Mouse (Mus musculus): Measurements from ENCODE around the gene Mecom. TPM values are rescaled to one million over a fixed set of nuclear protein-coding genes. Genes with fewer than 3 reads are reported as not detected.
"Not testable (repeated sequence)": the region's sequence is repeated elsewhere in the genome, so short reads cannot be mapped to it uniquely, and the experiment has no call there.

The Mecom gene
- polyA plus RNA-seq, 1 experiment from 2014 or later: 10.3 TPM

- Histone ChIP-seq H3K9me3 (no peaks in the 10 kb centered on the region), H3K4me2 (no peak overlapping the region), H3K27me3 (no peaks in the 10 kb centered on the region), H3K36me3 (no peaks in the 10 kb centered on the region), H3K4me1 (peaks cover 9% of the 10 kb centered on the region; the same call in 1 of the 2 replicates), H3K4me3 (no peak overlapping the region), H3K9ac (no peak overlapping the region), H3K27ac (no peak overlapping the region)
- 62% methylated on average over 7 of the region's 7 CpGs for WGBS
- ATAC-seq (ENCODE audit: insufficient number of reproducible peaks, insufficient read depth, low FRiP score, low TSS enrichment, low read depth): no peak
Observed at GRCm38 (mm10) chr3:30548928-30549327, 1.1 kb upstream of the Mecom start.

GRCm38 (mm10) chr3:30546831-30547369, 908 bp downstream of the Mecom start:
- Histone ChIP-seq H3K9ac (no peak overlapping the region), H3K9me3 (no peaks in the 10 kb centered on the region), H3K36me3 (no peaks in the 10 kb centered on the region), H3K4me3 (no peak overlapping the region), H3K27ac (no peak overlapping the region), H3K4me2 (no peak overlapping the region), H3K4me1 (peaks cover 9% of the 10 kb centered on the region; the same call in 1 of the 2 replicates), H3K27me3 (no peaks in the 10 kb centered on the region)
- 65% methylated on average over 11 of the region's 11 CpGs for WGBS
- no peak for ATAC-seq (ENCODE audit: insufficient number of reproducible peaks, insufficient read depth, low FRiP score, low TSS enrichment, low read depth)

- H3K36me3 ChIP-seq: no peaks in the 10 kb centered on the region
- no peak overlapping the region for H3K27ac ChIP-seq
- WGBS: 70% methylated on average over 13 of the region's 13 CpGs
- H3K9ac ChIP-seq: no peak overlapping the region
- ATAC-seq (ENCODE audit: insufficient number of reproducible peaks, insufficient read depth, low FRiP score, low TSS enrichment, low read depth): no peak
- no peaks in the 10 kb centered on the region for H3K27me3 ChIP-seq
- H3K4me2 ChIP-seq: no peak overlapping the region
- H3K9me3 ChIP-seq: no peaks in the 10 kb centered on the region
- H3K4me3 ChIP-seq: no peak overlapping the region
- peaks cover 9% of the 10 kb centered on the region; the same call in 1 of the 2 replicates for H3K4me1 ChIP-seq
Observed at GRCm38 (mm10) chr3:30546366-30546765, 1.4 kb downstream of the Mecom start.

- H3K36me3 ChIP-seq: no peaks in the 10 kb centered on the region
- 81% methylated on average over 5 of the region's 5 CpGs for WGBS
- no peaks in the 10 kb centered on the region for H3K9me3 ChIP-seq
- no peak overlapping the region for H3K9ac ChIP-seq
- peaks cover 9% of the 10 kb centered on the region; the same call in 1 of the 2 replicates for H3K4me1 ChIP-seq
- H3K4me3 ChIP-seq: no peak overlapping the region
- H3K27ac ChIP-seq: no peak overlapping the region
- no peak overlapping the region for H3K4me2 ChIP-seq
- H3K27me3 ChIP-seq: no peaks in the 10 kb centered on the region
- no peak for ATAC-seq (ENCODE audit: insufficient number of reproducible peaks, insufficient read depth, low FRiP score, low TSS enrichment, low read depth)
Observed at GRCm38 (mm10) chr3:30545246-30545645, 2.6 kb downstream of the Mecom start.

- no peak for ATAC-seq (ENCODE audit: insufficient number of reproducible peaks, insufficient read depth, low FRiP score, low TSS enrichment, low read depth)
- Histone ChIP-seq H3K27ac (no peak overlapping the region), H3K36me3 (no peaks in the 10 kb centered on the region), H3K27me3 (no peaks in the 10 kb centered on the region), H3K4me3 (no peak overlapping the region), H3K9ac (no peak overlapping the region), H3K4me1 (peaks cover 9% of the 10 kb centered on the region; the same call in 1 of the 2 replicates), H3K9me3 (no peaks in the 10 kb centered on the region), H3K4me2 (no peak overlapping the region)
- WGBS: 70% methylated on average over 5 of the region's 5 CpGs
Observed at GRCm38 (mm10) chr3:30544305-30544704, 3.5 kb downstream of the Mecom start.

- WGBS: 81% methylated on average over 11 of the region's 11 CpGs
- Histone ChIP-seq H3K4me1 (no peaks in the 10 kb centered on the region), H3K4me2 (no peak overlapping the region), H3K9ac (no peak overlapping the region), H3K36me3 (no peaks in the 10 kb centered on the region), H3K9me3 (no peaks in the 10 kb centered on the region), H3K27me3 (no peaks in the 10 kb centered on the region), H3K4me3 (no peak overlapping the region), H3K27ac (no peak overlapping the region)
- ATAC-seq (ENCODE audit: insufficient number of reproducible peaks, insufficient read depth, low FRiP score, low TSS enrichment, low read depth): no peak
Observed at GRCm38 (mm10) chr3:30535821-30536220, 12.0 kb downstream of the Mecom start.

- not testable (repeated sequence) for H3K4me2 ChIP-seq; H3K4me3 ChIP-seq; H3K9ac ChIP-seq; ATAC-seq (ENCODE audit: insufficient number of reproducible peaks, insufficient read depth, low FRiP score, low TSS enrichment, low read depth); H3K27ac ChIP-seq; H3K4me1 ChIP-seq; H3K36me3 ChIP-seq; H3K9me3 ChIP-seq
- H3K27me3 ChIP-seq: peaks cover 29% of the 10 kb centered on the region
- WGBS: 50% methylated on average over 3 of the region's 3 CpGs
Observed at GRCm38 (mm10) chr3:30520751-30521150, 27.1 kb downstream of the Mecom start.

GRCm38 (mm10) chr3:30519425-30519824, 28.4 kb downstream of the Mecom start:
- no peaks in the 10 kb centered on the region for H3K9me3 ChIP-seq
- no peak overlapping the region for H3K4me3 ChIP-seq
- H3K27me3 ChIP-seq: peaks cover 42% of the 10 kb centered on the region
- H3K4me2 ChIP-seq: no peak overlapping the region
- WGBS: 52% methylated on average over 1 of the region's 1 CpGs
- H3K4me1 ChIP-seq: peaks cover 14% of the 10 kb centered on the region
- H3K27ac ChIP-seq: no peak overlapping the region
- H3K9ac ChIP-seq: no peak overlapping the region
- no peaks in the 10 kb centered on the region for H3K36me3 ChIP-seq
- no peak for ATAC-seq (ENCODE audit: insufficient number of reproducible peaks, insufficient read depth, low FRiP score, low TSS enrichment, low read depth)

- H3K4me3 ChIP-seq: peak overlapping the region; percentile 43; the same call in 1 of the 2 replicates
- peaks cover 74% of the 10 kb centered on the region for H3K27me3 ChIP-seq
- peak overlapping the region; percentile 77 for H3K4me2 ChIP-seq
- no peak overlapping the region for H3K9ac ChIP-seq
- no peaks in the 10 kb centered on the region for H3K9me3 ChIP-seq
- peaks cover 21% of the 10 kb centered on the region for H3K4me1 ChIP-seq
- no peak overlapping the region for H3K27ac ChIP-seq
- ATAC-seq (ENCODE audit: insufficient number of reproducible peaks, insufficient read depth, low FRiP score, low TSS enrichment, low read depth): no peak
- 7% methylated on average over 9 of the region's 9 CpGs for WGBS
- no peaks in the 10 kb centered on the region for H3K36me3 ChIP-seq
Observed at GRCm38 (mm10) chr3:30515795-30516170, 32.0 kb downstream of the Mecom start.

GRCm38 (mm10) chr3:30514901-30515794, 32.7 kb downstream of the Mecom start:
- no peaks in the 10 kb centered on the region for H3K36me3 ChIP-seq
- H3K9me3 ChIP-seq: no peaks in the 10 kb centered on the region
- H3K27me3 ChIP-seq: peaks cover 81% of the 10 kb centered on the region
- no peak overlapping the region for H3K27ac ChIP-seq
- H3K4me1 ChIP-seq: peaks cover 21% of the 10 kb centered on the region
- H3K9ac ChIP-seq: peak overlapping the region; percentile 57
- peak overlapping the region; percentile 77 for H3K4me2 ChIP-seq
- peak; percentile 90 for ATAC-seq (ENCODE audit: insufficient number of reproducible peaks, insufficient read depth, low FRiP score, low TSS enrichment, low read depth)
- peak overlapping the region; percentile 43 for H3K4me3 ChIP-seq
- under 1% methylated on average over 62 of the region's 62 CpGs for WGBS

GRCm38 (mm10) chr3:30514051-30514754, 33.6 kb downstream of the Mecom start:
- peaks cover 85% of the 10 kb centered on the region for H3K27me3 ChIP-seq
- no peaks in the 10 kb centered on the region for H3K9me3 ChIP-seq
- no peaks in the 10 kb centered on the region for H3K36me3 ChIP-seq
- H3K4me1 ChIP-seq: peaks cover 26% of the 10 kb centered on the region
- under 1% methylated on average over 52 of the region's 52 CpGs for WGBS
- no peak overlapping the region; the same call in 1 of the 2 replicates for H3K27ac ChIP-seq
- no peak for ATAC-seq (ENCODE audit: insufficient number of reproducible peaks, insufficient read depth, low FRiP score, low TSS enrichment, low read depth)
- peak overlapping the region; percentile 77 for H3K4me2 ChIP-seq
- H3K4me3 ChIP-seq: peak overlapping the region; percentile 43
- peak overlapping the region; percentile 57 for H3K9ac ChIP-seq

All from embryonic facial prominence, embryonic 13.5 days (tissue).